ENCODE assay signal across 9 mouse cellular contexts in the genomic region with DNA sequence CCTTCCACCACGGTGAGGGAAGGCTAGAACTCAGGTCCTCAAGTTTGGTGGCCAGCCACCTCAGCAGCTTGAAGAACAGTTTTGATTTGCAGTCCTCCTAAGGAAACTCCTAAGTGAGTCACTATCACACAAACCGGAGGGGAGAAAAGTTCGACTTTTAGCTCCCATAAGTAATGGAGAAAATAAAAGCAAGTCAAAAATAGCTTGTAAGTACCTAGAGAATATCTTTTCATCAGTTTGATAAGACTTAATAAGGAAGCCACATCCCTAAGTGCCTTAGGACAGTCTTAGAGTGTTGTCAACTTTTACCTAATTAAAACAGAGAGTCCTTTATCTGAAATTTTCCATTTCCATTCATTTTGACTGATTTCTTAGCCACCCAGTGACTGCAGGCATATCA. TPM values are rescaled to one million over a fixed set of nuclear protein-coding genes. Genes with fewer than 3 reads are reported as not detected.
DNase-seq lines count a peak whose midpoint lies in the region; ATAC-seq and TF ChIP-seq lines count a peak whose summit lies in the region.
"Had no signal": no experiment of that assay in that cellular context is flagged by ENCODE, and none has a peak within 500 bp of the region (broad histone marks: within the 10 kb centered on the region; RNA-seq: fewer than 3 reads in every experiment).

No protein-coding gene starts in this region.

- no peak for DNase-seq in heart, adult 8-10 months (ENCODE audit: low spot score)
- DNase-seq in neural tube, embryonic 10.5 days (ENCODE audit: extremely low spot score, low spot score) = no peak
- no peak for DNase-seq in stomach, postnatal 0 days (ENCODE audit: low spot score)
- DNase-seq in adrenal gland, adult 18-20 months (ENCODE audit: low spot score in 2 of 2) = no peak
- no peak for DNase-seq in cerebellum, adult 11-12 months
- DNase-seq: heart, adult 18-20 months had no signal

- H3K36me3 ChIP-seq in heart, embryonic 12.5 days = no peaks in the 10 kb centered on the region
- H3K36me3 ChIP-seq in neural tube, embryonic 12.5 days = no peaks in the 10 kb centered on the region
- H3K36me3 ChIP-seq in limb, embryonic 12.5 days = no peaks in the 10 kb centered on the region
- H3K36me3 ChIP-seq in stomach, postnatal 0 days (ENCODE audit: control insufficient read depth, insufficient read depth, low read length) = no peaks in the 10 kb centered on the region

- TF ChIP-seq CTCF in stomach, postnatal 0 days (IDR thresholded peaks at IDR 0.05; ENCODE audit: low read depth) = no peak

- peak overlapping the region; percentile 56; the same call in 1 of the 2 replicates for H3K4me3 ChIP-seq in heart, embryonic 12.5 days
- H3K4me3 ChIP-seq in neural tube, embryonic 12.5 days = no peak overlapping the region
- peak overlapping the region; percentile 54 for H3K4me3 ChIP-seq in limb, embryonic 12.5 days (replicated peaks)
- peak overlapping the region; percentile 61 for H3K4me3 ChIP-seq in stomach, postnatal 0 days (ENCODE audit: low read depth, low read length)

- ATAC-seq in heart, embryonic 12.5 days (ENCODE audit: insufficient number of reproducible peaks, low FRiP score) = no peak
- no peak for ATAC-seq in neural tube, embryonic 12.5 days (ENCODE audit: low FRiP score, low read depth)
- no peak for ATAC-seq in limb, embryonic 12.5 days (ENCODE audit: insufficient number of reproducible peaks, insufficient read depth, low FRiP score, low TSS enrichment, low read depth)
- no peak for ATAC-seq in stomach, postnatal 0 days (ENCODE audit: low FRiP score, low TSS enrichment)

- 16% methylated on average over 3 of the region's 3 CpGs for WGBS in heart, embryonic 12.5 days
- WGBS in neural tube, embryonic 12.5 days = 39% methylated on average over 3 of the region's 3 CpGs
- 31% methylated on average over 3 of the region's 3 CpGs for WGBS in limb, embryonic 12.5 days
- 18% methylated on average over 3 of the region's 3 CpGs for WGBS in stomach, postnatal 0 days

- H3K9me3 ChIP-seq in heart, embryonic 12.5 days (replicated peaks) = no peaks in the 10 kb centered on the region
- H3K9me3 ChIP-seq in neural tube, embryonic 12.5 days = no peaks in the 10 kb centered on the region
- no peaks in the 10 kb centered on the region for H3K9me3 ChIP-seq in limb, embryonic 12.5 days
- no peaks in the 10 kb centered on the region for H3K9me3 ChIP-seq in stomach, postnatal 0 days (ENCODE audit: control insufficient read depth, low read length)

- TF ChIP-seq EP300 in stomach, postnatal 0 days (optimal IDR thresholded peaks at IDR 0.05) = no peak

- H3K4me2 ChIP-seq in heart, embryonic 12.5 days = peak overlapping the region; percentile 98
- peak overlapping the region; percentile 82 for H3K4me2 ChIP-seq in neural tube, embryonic 12.5 days (replicated peaks)
- H3K4me2 ChIP-seq in limb, embryonic 12.5 days = peak overlapping the region; percentile 94
- H3K4me2 ChIP-seq in stomach, postnatal 0 days (replicated peaks; ENCODE audit: low read depth) = peak overlapping the region; percentile 70

- H3K27ac ChIP-seq in heart, embryonic 12.5 days (ENCODE audit: poor library complexity, severe bottlenecking) = no peak overlapping the region
- H3K27ac ChIP-seq in neural tube, embryonic 12.5 days = no peak overlapping the region
- no peak overlapping the region for H3K27ac ChIP-seq in limb, embryonic 12.5 days
- H3K27ac ChIP-seq in stomach, postnatal 0 days (replicated peaks) = no peak overlapping the region

- peaks cover 32% of the 10 kb centered on the region for H3K27me3 ChIP-seq in heart, embryonic 12.5 days (replicated peaks)
- H3K27me3 ChIP-seq in neural tube, embryonic 12.5 days (replicated peaks) = peaks cover 35% of the 10 kb centered on the region
- peaks cover 46% of the 10 kb centered on the region for H3K27me3 ChIP-seq in limb, embryonic 12.5 days
- no peaks in the 10 kb centered on the region for H3K27me3 ChIP-seq in stomach, postnatal 0 days (ENCODE audit: control insufficient read depth, insufficient read depth, low read length)

- no peak overlapping the region for H3K9ac ChIP-seq in heart, embryonic 12.5 days
- H3K9ac ChIP-seq in neural tube, embryonic 12.5 days = no peak overlapping the region
- H3K9ac ChIP-seq in limb, embryonic 12.5 days (replicated peaks) = no peak overlapping the region
- peak overlapping the region; percentile 23; the same call in 1 of the 2 replicates for H3K9ac ChIP-seq in stomach, postnatal 0 days (ENCODE audit: low read length)

- H3K4me1 ChIP-seq in heart, embryonic 12.5 days (replicated peaks) = peaks cover 10% of the 10 kb centered on the region
- H3K4me1 ChIP-seq in neural tube, embryonic 12.5 days = peaks cover 13% of the 10 kb centered on the region
- peaks cover 12% of the 10 kb centered on the region for H3K4me1 ChIP-seq in limb, embryonic 12.5 days (replicated peaks)
- H3K4me1 ChIP-seq in stomach, postnatal 0 days (replicated peaks; ENCODE audit: control insufficient read depth, insufficient read depth) = no peaks in the 10 kb centered on the region

RNA-seq across cellular contexts. Expression of gene Rbm47, which starts 23.3 kb away (rescaled TPM):
- polyA plus RNA-seq in heart, embryonic 12.5 days (2016; fragmentation: Nextera tagmentation; extraction: Ambion mirVana) = 2.2 and 2.4 TPM in 2 replicates
- 1 to 10 TPM; 1.2 to 2.2 (median 1.5) TPM for total RNA-seq in heart, adult 8-10 months (2022)
- 1.3 and 1.4 TPM in 2 replicates for polyA plus RNA-seq in neural tube, embryonic 12.5 days (2016; fragmentation: Nextera tagmentation; extraction: Ambion mirVana)
- polyA plus RNA-seq in limb, embryonic 12.5 days (2016; fragmentation: Nextera tagmentation; extraction: Ambion mirVana) = 1.2 and 2.4 TPM in 2 replicates
- polyA plus RNA-seq in stomach, postnatal 0 days (2015; fragmentation: Nextera tagmentation; extraction: Ambion mirVana) = 70.7 and 73.2 TPM in 2 replicates
- 100 to 1,000 TPM in 1 of 2 experiments, 10 to 100 TPM in 1; 74.5 to 128 TPM for total RNA-seq in adrenal gland, adult 18-20 months (2021)

Comparison
In these comparisons a context has a peak if more than half of its experiments do, and no peak if none do; other contexts are left out.
1. RNA of gene Rbm47, which starts 23.3 kb away (polyA plus RNA-seq): 70.7 to 73.2 TPM in stomach, postnatal 0 days; 1.2 to 2.4 TPM in limb, embryonic 12.5 days, 2.2 to 2.4 TPM in heart, embryonic 12.5 days and 1.3 to 1.4 TPM in neural tube, embryonic 12.5 days; every median in the first group is over 10 times any median in the second.
2. Peak in every context shown above with its lines, with median percentiles within 50 percentile points of each other: H3K4me2 ChIP-seq.